Mouse (Mus musculus) effector memory CD4-positive, alpha-beta T cell, adult 7 months (primary cell): ENCODE data around the gene Hnrnpll. TPM values are rescaled to one million over a fixed set of nuclear protein-coding genes. Genes with fewer than 3 reads are reported as not detected.

Experiments used
- polyA plus RNA-seq: library from polyadenylated mRNA; unstranded; fragments of 100-300 nt; shearing (Covaris generic); gene quantifications from one replicate; pipeline ENCODE4 v1.2.1, GENCODE M21; 2017

Hnrnpll gene
- polyA plus RNA-seq: 46.8 TPM

DNA sequence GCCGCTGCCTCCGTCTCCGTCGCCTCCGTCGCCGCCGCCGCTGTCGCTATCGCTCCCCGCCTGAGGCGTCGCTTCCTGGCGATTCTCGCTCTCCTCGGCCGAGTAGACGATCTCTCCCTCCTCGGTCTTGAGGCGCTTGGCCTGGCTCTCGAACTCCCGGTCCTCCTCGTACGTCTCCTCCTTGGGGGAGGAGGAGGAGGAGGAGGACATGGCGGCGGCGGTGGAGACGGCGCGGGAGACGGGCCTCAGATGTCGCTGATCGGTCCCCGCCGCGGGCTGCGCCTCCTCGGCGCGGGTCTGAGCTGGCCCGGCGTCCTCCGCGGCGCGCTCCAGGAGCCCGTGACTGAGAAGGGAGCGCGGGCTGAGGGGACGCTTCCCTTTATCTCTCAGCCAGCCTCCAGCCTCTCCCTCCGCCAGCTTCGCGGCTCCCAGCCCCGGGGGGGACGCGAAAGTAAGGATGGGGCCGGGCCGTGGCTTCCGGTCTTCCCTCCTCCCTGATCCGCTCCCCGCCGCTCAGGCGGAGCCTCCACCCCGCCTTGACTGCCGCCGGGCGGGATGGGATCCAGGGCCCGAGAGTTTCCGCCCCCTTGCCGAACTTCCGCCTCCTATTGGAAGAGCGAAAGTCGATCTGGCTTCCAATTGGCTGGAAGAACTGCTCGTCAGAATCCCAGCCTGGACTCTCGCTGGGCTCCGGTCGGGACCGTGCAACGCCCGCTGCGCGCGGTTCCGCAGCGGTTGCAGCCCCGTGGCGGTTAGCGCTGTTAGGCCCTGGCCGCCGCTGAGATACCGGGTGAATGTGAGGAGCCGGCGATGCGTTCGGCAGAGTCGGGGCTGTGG, at the start of gene Hnrnpll:
TSS of gene Hnrnpll (minus strand) at position 552 of the 837 bp plus-strand sequence.

Other genes starting within 250 kb of the Hnrnpll start
- gene Atl2, start 166.2 kb downstream of the Hnrnpll start, polyA plus RNA-seq: 59.9 TPM
- gene Galm, start 65.1 kb upstream of the Hnrnpll start, polyA plus RNA-seq: 15.4 TPM
- gene Srsf7, start 145.0 kb upstream of the Hnrnpll start, polyA plus RNA-seq: 788 TPM
- gene Ttc39d, start 145.1 kb upstream of the Hnrnpll start, polyA plus RNA-seq: not detected
- 6.0 TPM for gene Gemin6, start 162.1 kb upstream of the Hnrnpll start, polyA plus RNA-seq
- gene Morn2, start 227.9 kb upstream of the Hnrnpll start, polyA plus RNA-seq: 3.7 TPM
- 20.0 TPM for gene Dhx57, start 228.1 kb upstream of the Hnrnpll start, polyA plus RNA-seq
- not detected for gene Arhgef33, start 245.1 kb upstream of the Hnrnpll start, polyA plus RNA-seq